Mouse (Mus musculus) frontal cortex, postnatal 14 days (tissue): ENCODE results near the gene Vmn1r148.
"Not testable (repeated sequence)": the region's sequence is repeated elsewhere in the genome, so short reads cannot be mapped to it uniquely, and the experiment has no call there.

Source experiments
- DNase-seq, 2 experiments: peaks; one replicate each; pipeline ENCODE4 v3.0.0; 2022; ENCODE audit warnings: low spot score in 2 of 2

Vmn1r148 gene

DNA sequence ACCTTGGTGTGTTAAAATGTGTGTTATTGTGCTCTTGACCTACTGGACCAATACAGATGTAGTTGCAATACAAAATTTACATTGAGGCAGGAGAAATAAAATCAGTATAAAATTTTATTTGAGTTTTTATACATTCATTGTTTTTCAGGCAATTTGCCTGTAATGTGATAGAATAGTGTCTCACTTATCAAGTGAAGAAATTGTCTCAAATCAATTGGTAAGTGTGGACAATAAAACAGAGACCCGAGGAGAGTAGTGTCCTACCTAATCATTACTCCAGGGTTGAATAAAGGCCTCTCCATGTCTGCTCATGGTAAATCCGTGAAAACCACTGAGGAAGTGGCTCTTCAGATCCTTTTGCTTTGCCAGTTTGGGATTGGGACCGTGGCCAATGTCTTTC lies at the start of gene Vmn1r148:
TSS of gene Vmn1r148 (plus strand) at position 301 of the 400 bp plus-strand sequence.
- not testable (repeated sequence) for DNase-seq

DNA sequence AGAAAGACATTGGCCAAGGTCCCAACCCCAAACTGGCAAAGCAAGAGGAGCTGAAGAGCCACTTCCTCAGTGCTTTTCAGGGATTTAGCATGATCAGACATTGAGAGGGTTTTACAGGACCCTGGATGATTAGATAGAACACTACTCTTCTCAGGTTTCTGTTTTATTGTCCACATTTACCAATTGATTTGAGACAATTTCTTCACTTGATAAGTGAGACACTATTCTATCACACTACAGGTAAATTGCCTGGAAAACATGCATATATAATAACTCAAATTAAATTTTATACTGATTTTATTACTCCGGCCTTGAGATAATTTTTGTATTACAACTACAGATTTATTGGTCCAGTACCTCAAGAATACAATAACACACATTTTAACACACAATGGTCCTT lies 42.4 kb upstream of the Vmn1r148 start, which contains the start of gene Gm8660:
TSS of gene Gm8660 (minus strand) at position 101 of the 400 bp plus-strand sequence.
- DNase-seq, result not testable (repeated sequence)

DNA sequence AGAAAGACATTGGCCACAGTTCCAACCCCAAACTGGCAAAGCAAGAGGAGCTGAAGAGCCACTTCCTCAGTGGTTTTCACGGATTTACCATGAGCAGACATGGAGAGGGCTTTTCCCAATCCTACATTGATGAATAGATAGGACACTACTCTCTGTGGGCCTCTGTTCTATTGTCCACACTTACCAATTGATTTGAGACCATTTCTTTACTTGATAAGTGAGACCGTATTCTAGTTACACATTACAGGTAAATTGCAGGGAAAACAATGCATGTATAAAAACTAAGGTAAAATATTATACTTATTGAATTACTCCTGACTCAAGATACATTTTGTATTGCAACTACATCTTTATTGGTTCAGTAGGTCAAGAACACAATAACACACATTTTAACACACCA lies 24.7 kb downstream of the Vmn1r148 start, which contains the start of gene Vmn1r149:
TSS of gene Vmn1r149 (minus strand) at position 101 of the 400 bp plus-strand sequence.
- not testable (repeated sequence) for DNase-seq

DNA sequence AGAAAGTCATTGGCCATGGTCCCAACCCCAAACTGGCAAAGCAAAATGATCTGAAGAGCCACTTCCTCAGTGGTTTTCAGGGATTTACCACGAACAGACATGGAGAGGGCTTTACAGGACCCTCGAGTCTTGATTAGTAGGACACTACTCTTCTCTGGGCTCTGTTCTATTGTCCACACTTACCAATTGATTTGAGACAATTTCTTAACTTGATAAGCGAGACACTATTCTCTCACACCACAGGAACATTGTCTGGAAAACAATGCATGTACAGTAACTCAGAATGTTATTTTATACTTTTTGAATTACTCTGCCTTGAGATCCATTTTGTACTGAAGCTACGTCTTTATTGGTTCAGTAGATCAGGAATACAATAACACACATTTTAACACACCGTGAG lies 50.6 kb downstream of the Vmn1r148 start, which contains the start of gene Gm10665:
TSS of gene Gm10665 (minus strand) at position 101 of the 400 bp plus-strand sequence.
- DNase-seq, result not testable (repeated sequence)
